Mouse (Mus musculus): ENCODE results near the gene Trim67. TPM values are rescaled to one million over a fixed set of nuclear protein-coding genes. Genes with fewer than 3 reads are reported as not detected.

The Trim67 gene
- polyA plus RNA-seq, 1 experiment from 2014 or later = 0.36 TPM

Other genes starting within 250 kb of the Trim67 start
- 1.9 and 3.2 TPM in 2 replicates for gene Agt, start 223.4 kb upstream of the Trim67 start, polyA plus RNA-seq (2015; fragmentation: Nextera tagmentation; extraction: Ambion mirVana)
- 0.08 and 0.31 TPM in 2 replicates for gene Capn9, start 217.0 kb upstream of the Trim67 start, polyA plus RNA-seq (2015; fragmentation: Nextera tagmentation; extraction: Ambion mirVana)
- 28.4 and 32.3 TPM in 2 replicates for gene 2310022B05Rik, start 129.7 kb upstream of the Trim67 start, polyA plus RNA-seq (2015; fragmentation: Nextera tagmentation; extraction: Ambion mirVana)
- gene Ttc13, start 71.1 kb upstream of the Trim67 start, polyA plus RNA-seq (2015; fragmentation: Nextera tagmentation; extraction: Ambion mirVana) = 46.7 and 47.0 TPM in 2 replicates
- 25.2 and 28.1 TPM in 2 replicates for gene Arv1, start 71.0 kb upstream of the Trim67 start, polyA plus RNA-seq (2015; fragmentation: Nextera tagmentation; extraction: Ambion mirVana)
- 4.9 TPM in 2 replicates for gene Fam89a, start 41.3 kb upstream of the Trim67 start, polyA plus RNA-seq (2015; fragmentation: Nextera tagmentation; extraction: Ambion mirVana)
- gene Gnpat, start 69.9 kb downstream of the Trim67 start, polyA plus RNA-seq (2015; fragmentation: Nextera tagmentation; extraction: Ambion mirVana) = 101 and 114 TPM in 2 replicates
- 52.7 and 53.3 TPM in 2 replicates for gene 2810004N23Rik, start 70.0 kb downstream of the Trim67 start, polyA plus RNA-seq (2015; fragmentation: Nextera tagmentation; extraction: Ambion mirVana)
- gene Exoc8, start 104.6 kb downstream of the Trim67 start, polyA plus RNA-seq (2015; fragmentation: Nextera tagmentation; extraction: Ambion mirVana) = 7.6 and 9.0 TPM in 2 replicates
- gene Sprtn, start 104.8 kb downstream of the Trim67 start, polyA plus RNA-seq (2015; fragmentation: Nextera tagmentation; extraction: Ambion mirVana) = 9.7 and 10.2 TPM in 2 replicates
- gene Egln1, start 156.2 kb downstream of the Trim67 start, polyA plus RNA-seq (2015; fragmentation: Nextera tagmentation; extraction: Ambion mirVana) = 10.9 and 11.1 TPM in 2 replicates
- 118 and 119 TPM in 2 replicates for gene Tsnax, start 219.9 kb downstream of the Trim67 start, polyA plus RNA-seq (2015; fragmentation: Nextera tagmentation; extraction: Ambion mirVana)